Mouse (Mus musculus) heart, adult 10 weeks (tissue): Measurements from ENCODE around the gene Erich4. TPM values are rescaled to one million over a fixed set of nuclear protein-coding genes. Genes with fewer than 3 reads are reported as not detected.

ENCODE experiments used
- polyA plus RNA-seq: library from polyadenylated mRNA; stranded (reverse); fragments of 350-450 nt; fragmentation: Illumina TruSeq; extraction: RNeasy Lipid Tissue Mini Kit (QIAGEN cat#74804); gene quantifications from one replicate; pipeline ENCODE4 v1.2.3, GENCODE M21; 2014; ENCODE audit warnings: low read depth, low replicate concordance

Gene Erich4
- not detected for polyA plus RNA-seq

GRCm38 (mm10) chr7:25615706-25616011 is at the start of gene Erich4:
Gene Erich4 (minus strand): TSS chr7:25615892.

GRCm38 (mm10) chr7:25658657-25659472 is 43.2 kb upstream of the Erich4 start, which contains the start of the genes Bckdha and Exosc5:
Gene Bckdha (minus strand): TSS chr7:25658981.
Gene Exosc5 (plus strand): TSS chr7:25659164.

DNA sequence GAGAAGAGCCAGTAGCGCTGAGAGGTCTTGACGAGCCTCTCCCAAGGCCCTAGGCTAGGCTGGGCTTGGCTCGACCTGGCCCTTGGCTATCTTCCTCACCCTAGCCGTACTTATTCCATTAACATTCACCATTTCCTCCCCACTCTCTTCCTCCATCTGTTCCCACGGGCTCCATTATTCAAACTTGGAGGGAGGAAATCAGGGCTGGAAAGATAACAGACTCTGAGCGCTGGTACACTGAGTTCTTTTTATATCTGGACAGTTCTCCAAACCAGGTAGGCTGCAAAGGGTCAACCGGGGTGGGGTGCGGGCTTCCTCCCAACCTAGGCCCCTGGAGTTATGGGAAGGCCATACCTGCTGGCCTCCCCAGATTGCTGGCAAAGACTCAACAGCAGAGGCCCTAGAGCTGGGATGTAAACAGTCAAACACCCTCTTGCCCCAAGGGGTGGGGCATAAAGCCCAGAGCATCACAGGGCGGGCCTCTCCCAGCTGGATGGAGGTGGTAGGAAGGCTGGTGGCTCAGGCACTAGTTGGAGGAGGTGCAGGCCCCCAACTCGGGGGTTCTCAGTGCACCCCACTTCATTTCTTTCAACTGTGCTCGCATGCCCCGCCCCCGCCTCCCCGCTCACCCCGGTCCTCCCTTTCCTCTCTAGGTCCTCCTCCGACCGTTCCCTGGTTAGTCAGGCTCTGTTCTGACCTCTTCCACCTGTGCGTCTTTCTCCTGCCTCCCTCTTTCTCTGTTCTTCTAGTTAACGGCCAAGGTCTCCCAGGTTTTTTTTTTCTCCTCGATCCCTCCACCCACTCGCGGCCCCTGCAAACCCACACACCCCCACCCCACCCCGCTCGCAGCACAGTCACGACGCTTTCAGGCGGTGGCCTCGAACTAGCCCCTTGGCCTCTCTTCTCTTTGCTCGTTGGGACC is 11.1 kb upstream of the Erich4 start, which contains the start of gene B3gnt8:
TSS of gene B3gnt8 (plus strand) at position 146 of the 922 bp plus-strand sequence.

DNA sequence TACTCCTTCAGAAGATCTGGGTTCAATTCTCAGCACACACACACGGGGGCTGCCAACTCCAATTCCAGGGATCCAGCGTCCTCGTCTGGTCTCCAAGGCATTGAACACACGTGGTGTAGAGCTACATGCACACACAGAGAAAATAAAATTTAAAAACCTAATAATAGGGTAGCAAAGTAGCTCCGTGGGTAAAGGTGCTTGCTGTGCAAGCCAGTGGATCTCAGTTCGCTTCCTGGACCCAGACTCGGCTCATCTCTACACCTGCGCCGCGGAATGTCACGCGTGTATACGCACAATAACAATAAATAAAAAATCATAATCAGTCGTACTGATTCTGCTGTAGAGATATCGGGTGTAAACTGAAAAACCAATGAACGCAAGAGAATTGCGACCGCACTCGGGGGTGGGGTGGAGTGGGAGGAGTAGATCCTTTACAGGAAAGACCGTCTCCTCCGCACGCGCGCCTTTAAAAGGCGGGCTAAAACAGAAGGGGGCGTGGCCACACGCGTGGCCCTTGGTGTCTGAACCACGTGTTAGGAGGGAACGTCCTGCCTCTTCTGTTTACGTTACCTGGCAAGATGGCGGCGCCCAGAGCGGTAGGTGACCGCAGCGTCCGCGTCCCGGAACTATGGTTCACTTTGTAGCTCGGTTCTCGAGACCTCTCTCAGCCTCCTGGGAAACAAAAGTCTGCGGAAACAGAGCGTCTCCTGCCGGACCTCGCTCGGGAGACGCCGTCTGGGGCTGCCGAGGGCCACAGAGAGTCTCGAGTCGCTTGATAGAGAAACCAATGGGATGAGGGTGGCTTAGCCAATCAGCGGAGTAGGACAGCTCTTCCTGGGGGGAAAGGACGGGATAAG is 3.4 kb upstream of the Erich4 start, which contains the start of gene Dmac2:
TSS of gene Dmac2 (plus strand) at position 550 of the 857 bp plus-strand sequence.

Other genes starting within 250 kb of the Erich4 start
- not detected for gene Cnfn, start 246.2 kb downstream of the Erich4 start, polyA plus RNA-seq
- 50.7 TPM for gene Lipe, start 217.2 kb downstream of the Erich4 start, polyA plus RNA-seq
- gene Cxcl17, start 203.0 kb downstream of the Erich4 start, polyA plus RNA-seq, result not detected
- 17.6 TPM for gene Ceacam1, start 138.3 kb downstream of the Erich4 start, polyA plus RNA-seq
- 0.58 TPM for gene Ceacam2, start 76.0 kb downstream of the Erich4 start, polyA plus RNA-seq
- 79.6 TPM for gene Dmac2, start 3.5 kb upstream of the Erich4 start, polyA plus RNA-seq
- 3.3 TPM for gene B3gnt8, start 10.8 kb upstream of the Erich4 start, polyA plus RNA-seq
- gene Bckdha, start 43.1 kb upstream of the Erich4 start, polyA plus RNA-seq, result 283 TPM
- gene Exosc5, start 43.3 kb upstream of the Erich4 start, polyA plus RNA-seq, result 14.5 TPM
- not detected for gene Tmem91, start 59.3 kb upstream of the Erich4 start, polyA plus RNA-seq
- gene B9d2, start 64.9 kb upstream of the Erich4 start, polyA plus RNA-seq, result 19.8 TPM
- 14.2 TPM for gene Tgfb1, start 71.1 kb upstream of the Erich4 start, polyA plus RNA-seq
- 41.6 TPM for gene Ccdc97, start 103.2 kb upstream of the Erich4 start, polyA plus RNA-seq
- 43.9 TPM for gene Hnrnpul1, start 138.9 kb upstream of the Erich4 start, polyA plus RNA-seq
- gene Axl, start 172.8 kb upstream of the Erich4 start, polyA plus RNA-seq, result 58.4 TPM
- 4.8 TPM for gene Cyp2s1, start 201.0 kb upstream of the Erich4 start, polyA plus RNA-seq